Mouse (Mus musculus): ENCODE data around the gene Vegfd. TPM values are rescaled to one million over a fixed set of nuclear protein-coding genes. Genes with fewer than 3 reads are reported as not detected.

Vegfd gene
- polyA plus RNA-seq, 1 experiment from 2014 or later = 5.4 TPM

DNA sequence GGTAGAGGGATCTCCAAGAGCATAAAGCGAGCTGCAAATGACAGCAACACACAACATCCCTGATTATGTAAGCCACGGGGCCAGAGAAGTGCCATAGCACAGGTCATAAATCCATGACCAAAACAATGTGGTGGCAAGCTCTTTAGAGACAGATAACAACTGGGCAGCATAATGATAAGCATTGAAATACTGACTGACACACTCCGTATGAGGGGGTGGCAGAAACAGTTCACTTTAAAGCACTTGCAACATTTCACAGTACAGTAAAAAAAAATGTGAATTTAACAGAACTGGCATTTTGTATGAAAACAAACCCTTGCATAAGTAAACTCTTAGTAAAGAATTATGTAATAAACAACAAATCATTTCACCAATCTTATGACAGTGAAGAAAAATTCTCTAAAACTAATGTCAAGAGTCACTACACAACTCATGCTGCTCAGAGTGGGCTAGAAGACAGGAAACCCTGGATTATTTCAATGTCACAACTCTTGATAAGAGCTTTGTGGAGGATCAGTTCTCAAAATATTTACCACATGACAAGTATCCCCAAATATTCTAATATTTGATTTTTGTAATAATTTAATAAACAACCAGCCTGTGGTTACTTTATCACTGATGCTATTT, 35.2 kb downstream of the Vegfd start:
- H3K27me3 ChIP-seq (ENCODE audit: control insufficient read depth, insufficient read depth, low read length) = no peaks in the 10 kb centered on the region
- no peak overlapping the region for H3K4me2 ChIP-seq (ENCODE audit: low read depth, severe bottlenecking)
- no peaks in the 10 kb centered on the region for H3K9me3 ChIP-seq (ENCODE audit: control insufficient read depth, low read length)
- DNase-seq (ENCODE audit: low spot score) (no peak), ATAC-seq (ENCODE audit: insufficient number of reproducible peaks, low FRiP score, low TSS enrichment, low read depth) (no peak)
- no peaks in the 10 kb centered on the region for H3K4me1 ChIP-seq (ENCODE audit: control insufficient read depth, insufficient read depth, low read length)
- no peak overlapping the region for H3K9ac ChIP-seq (ENCODE audit: low read length)
- H3K4me3 ChIP-seq (ENCODE audit: low read depth, low read length) = no peak overlapping the region
- no peaks in the 10 kb centered on the region for H3K36me3 ChIP-seq (ENCODE audit: control insufficient read depth, insufficient read depth, low read length)
- 83% methylated on average over 3 of the region's 3 CpGs for WGBS
- no peak overlapping the region for H3K27ac ChIP-seq (replicated peaks; ENCODE audit: low read depth, low read length)

DNA sequence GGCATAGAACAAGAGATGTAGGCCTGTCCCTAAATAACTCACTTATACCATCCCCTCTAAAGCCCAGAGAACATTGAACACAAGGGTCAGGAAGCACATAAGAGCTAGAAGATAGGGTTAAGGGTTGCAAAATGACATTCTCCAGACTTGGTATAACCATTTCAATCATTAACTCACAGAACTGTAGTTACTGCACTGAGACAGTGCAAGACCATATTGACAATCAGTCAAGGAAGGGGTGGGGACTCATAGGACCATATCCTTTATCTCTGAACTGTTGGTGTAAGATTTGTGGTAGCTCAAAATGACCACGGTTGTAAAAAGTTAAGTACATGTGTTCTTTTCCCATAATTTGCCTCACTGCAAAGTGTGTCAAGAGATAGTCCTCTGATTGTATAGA, 37.4 kb downstream of the Vegfd start:
- Histone ChIP-seq H3K9me3 (ENCODE audit: control insufficient read depth, low read length) (no peaks in the 10 kb centered on the region), H3K27me3 (ENCODE audit: control insufficient read depth, insufficient read depth, low read length) (0 out of 2 replicates have a peak, but pooled peaks cover 3% of the 10 kb centered on the region), H3K27ac (replicated peaks; ENCODE audit: low read depth, low read length) (no peak overlapping the region), H3K4me1 (ENCODE audit: control insufficient read depth, insufficient read depth, low read length) (no peaks in the 10 kb centered on the region), H3K9ac (ENCODE audit: low read length) (no peak overlapping the region), H3K4me3 (ENCODE audit: low read depth, low read length) (no peak overlapping the region), H3K4me2 (ENCODE audit: low read depth, severe bottlenecking) (no peak overlapping the region), H3K36me3 (ENCODE audit: control insufficient read depth, insufficient read depth, low read length) (no peaks in the 10 kb centered on the region)
- WGBS = 81% methylated on average over 1 of the region's 1 CpGs
- no peak for ATAC-seq (ENCODE audit: insufficient number of reproducible peaks, low FRiP score, low TSS enrichment, low read depth)
- DNase-seq (ENCODE audit: low spot score) = no peak

DNA sequence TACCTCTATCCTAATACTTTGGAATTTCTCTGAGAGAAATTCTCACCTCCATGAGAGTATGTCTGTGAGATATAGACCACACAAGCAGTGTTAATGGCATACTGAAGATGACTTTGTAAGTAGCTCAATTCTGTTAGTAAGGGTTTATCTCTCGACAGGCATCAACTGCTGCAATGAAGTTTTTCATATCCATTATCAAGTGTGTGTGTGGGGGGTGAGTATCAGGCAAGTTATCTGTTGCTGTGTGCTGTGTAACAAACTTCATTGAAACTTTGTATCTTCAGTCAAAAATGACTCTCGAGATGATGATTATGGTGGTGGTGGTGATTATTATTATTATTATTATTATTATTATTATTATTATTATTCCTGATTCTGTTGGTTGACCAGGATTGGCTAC, 43.6 kb downstream of the Vegfd start:
- Histone ChIP-seq H3K9me3 (ENCODE audit: control insufficient read depth, low read length) (no peaks in the 10 kb centered on the region), H3K36me3 (ENCODE audit: control insufficient read depth, insufficient read depth, low read length) (no peaks in the 10 kb centered on the region), H3K9ac (ENCODE audit: low read length) (no peak overlapping the region), H3K27me3 (ENCODE audit: control insufficient read depth, insufficient read depth, low read length) (peaks cover 6% of the 10 kb centered on the region; the same call in 1 of the 2 replicates), H3K4me2 (ENCODE audit: low read depth, severe bottlenecking) (no peak overlapping the region), H3K4me3 (ENCODE audit: low read depth, low read length) (no peak overlapping the region), H3K27ac (replicated peaks; ENCODE audit: low read depth, low read length) (no peak overlapping the region), H3K4me1 (ENCODE audit: control insufficient read depth, insufficient read depth, low read length) (no peaks in the 10 kb centered on the region)
- DNase-seq (ENCODE audit: low spot score) (no peak), ATAC-seq (ENCODE audit: insufficient number of reproducible peaks, low FRiP score, low TSS enrichment, low read depth) (no peak)
- 74% methylated on average over 2 of the region's 2 CpGs for WGBS

DNA sequence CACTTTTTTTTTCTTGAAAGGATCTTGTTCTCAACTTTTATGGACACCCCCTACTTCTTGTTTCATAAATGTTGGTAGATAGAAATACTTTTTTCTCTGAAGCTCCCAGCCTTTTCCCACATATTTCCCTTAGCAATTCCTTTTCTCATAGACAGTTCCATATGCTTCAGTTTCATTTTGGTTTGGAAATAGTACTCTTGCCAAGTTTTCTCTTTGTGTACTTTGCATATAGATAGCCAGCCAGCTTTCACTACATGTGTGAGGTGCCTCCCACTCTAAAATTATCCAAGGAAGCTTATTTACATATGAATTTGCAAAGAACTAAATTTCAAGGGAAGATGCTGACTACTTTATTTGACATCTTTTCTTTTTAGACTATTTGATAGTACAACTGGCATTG, 44.8 kb downstream of the Vegfd start:
- no peak overlapping the region for H3K4me3 ChIP-seq (ENCODE audit: low read depth, low read length)
- no peaks in the 10 kb centered on the region for H3K36me3 ChIP-seq (ENCODE audit: control insufficient read depth, insufficient read depth, low read length)
- H3K27me3 ChIP-seq (ENCODE audit: control insufficient read depth, insufficient read depth, low read length) = peaks cover 6% of the 10 kb centered on the region; the same call in 1 of the 2 replicates
- no peaks in the 10 kb centered on the region for H3K4me1 ChIP-seq (ENCODE audit: control insufficient read depth, insufficient read depth, low read length)
- ATAC-seq (ENCODE audit: insufficient number of reproducible peaks, low FRiP score, low TSS enrichment, low read depth) = no peak
- DNase-seq (ENCODE audit: low spot score) = no peak
- no peak overlapping the region for H3K9ac ChIP-seq (ENCODE audit: low read length)
- no peaks in the 10 kb centered on the region for H3K9me3 ChIP-seq (ENCODE audit: control insufficient read depth, low read length)
- H3K27ac ChIP-seq (replicated peaks; ENCODE audit: low read depth, low read length) = no peak overlapping the region
- H3K4me2 ChIP-seq (ENCODE audit: low read depth, severe bottlenecking) = no peak overlapping the region

DNA sequence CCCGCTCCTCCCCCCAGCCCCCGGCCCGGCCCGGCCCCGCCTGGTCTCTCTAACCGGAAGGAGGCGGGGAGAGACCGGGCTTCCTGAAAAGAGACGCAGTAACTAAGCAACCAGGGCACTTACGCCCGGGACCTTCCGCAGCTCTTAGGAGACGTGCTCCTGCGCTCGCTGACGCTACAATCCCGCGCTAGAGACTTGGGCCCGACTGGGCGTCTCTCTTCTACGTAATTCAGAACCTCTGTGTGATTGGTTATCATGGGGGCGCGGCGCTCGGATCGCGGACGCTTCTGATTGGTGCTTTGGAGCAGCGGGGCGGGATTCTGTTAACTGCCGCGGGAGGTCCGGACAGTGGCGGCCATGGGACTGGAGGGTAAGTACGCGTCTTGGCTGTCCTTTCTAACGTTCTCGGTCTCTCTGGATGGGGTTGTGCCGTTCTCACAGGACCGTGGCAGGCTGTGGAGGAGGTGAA, 46.3 kb downstream of the Vegfd start, which contains the start of gene Piga:
Piga (plus strand) TSS at position 317 of the 469 bp plus-strand sequence.
- Histone ChIP-seq H3K27me3 (ENCODE audit: control insufficient read depth, insufficient read depth, low read length) (peaks cover 5% of the 10 kb centered on the region; the same call in 1 of the 2 replicates), H3K4me2 (ENCODE audit: low read depth, severe bottlenecking) (peak within 1 kb of the TSS; percentile 33), H3K4me3 (ENCODE audit: low read depth, low read length) (peak within 1 kb of the TSS; percentile 54), H3K9ac (ENCODE audit: low read length) (peak within 1 kb of the TSS; percentile 61), H3K36me3 (ENCODE audit: control insufficient read depth, insufficient read depth, low read length) (no peaks in the 10 kb centered on the region), H3K4me1 (ENCODE audit: control insufficient read depth, insufficient read depth, low read length) (no peaks in the 10 kb centered on the region), H3K9me3 (ENCODE audit: control insufficient read depth, low read length) (no peaks in the 10 kb centered on the region), H3K27ac (replicated peaks; ENCODE audit: low read depth, low read length) (no peak within 1 kb of the TSS)
- peak; percentile 99 for ATAC-seq (ENCODE audit: insufficient number of reproducible peaks, low FRiP score, low TSS enrichment, low read depth)
- 15% methylated on average over 36 of the region's 40 CpGs for WGBS
- DNase-seq (ENCODE audit: low spot score) = peak; percentile 86

DNA sequence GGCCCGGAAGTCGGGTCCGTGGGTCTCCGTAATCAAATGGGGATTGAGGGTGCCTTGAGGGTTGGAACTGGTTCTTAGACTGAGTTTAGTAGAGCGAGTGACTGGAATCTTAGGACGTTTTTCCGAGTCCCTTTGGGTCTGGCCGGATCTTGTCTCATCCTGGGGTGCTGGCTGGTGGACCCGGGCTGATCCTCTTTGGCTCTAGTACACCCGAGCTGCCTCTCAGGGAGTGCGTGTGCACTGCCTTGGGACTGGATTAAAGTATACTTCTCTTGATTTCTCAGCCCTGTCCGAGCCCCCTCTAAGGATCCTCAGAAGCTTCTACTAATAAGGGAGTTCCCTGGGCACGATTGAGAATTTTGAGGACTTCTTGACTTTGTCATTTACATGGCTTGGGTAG, 46.8 kb downstream of the Vegfd start:
- Histone ChIP-seq H3K36me3 (ENCODE audit: control insufficient read depth, insufficient read depth, low read length) (no peaks in the 10 kb centered on the region), H3K27ac (replicated peaks; ENCODE audit: low read depth, low read length) (no peak overlapping the region), H3K4me2 (ENCODE audit: low read depth, severe bottlenecking) (peak overlapping the region; percentile 33), H3K9ac (ENCODE audit: low read length) (peak overlapping the region; percentile 61), H3K27me3 (ENCODE audit: control insufficient read depth, insufficient read depth, low read length) (peaks cover 2% of the 10 kb centered on the region; the same call in 1 of the 2 replicates), H3K4me3 (ENCODE audit: low read depth, low read length) (peak overlapping the region; percentile 54), H3K4me1 (ENCODE audit: control insufficient read depth, insufficient read depth, low read length) (no peaks in the 10 kb centered on the region), H3K9me3 (ENCODE audit: control insufficient read depth, low read length) (no peaks in the 10 kb centered on the region)
- 16% methylated on average over 13 of the region's 13 CpGs for WGBS
- no peak for ATAC-seq (ENCODE audit: insufficient number of reproducible peaks, low FRiP score, low TSS enrichment, low read depth)
- no peak for DNase-seq (ENCODE audit: low spot score)

DNA sequence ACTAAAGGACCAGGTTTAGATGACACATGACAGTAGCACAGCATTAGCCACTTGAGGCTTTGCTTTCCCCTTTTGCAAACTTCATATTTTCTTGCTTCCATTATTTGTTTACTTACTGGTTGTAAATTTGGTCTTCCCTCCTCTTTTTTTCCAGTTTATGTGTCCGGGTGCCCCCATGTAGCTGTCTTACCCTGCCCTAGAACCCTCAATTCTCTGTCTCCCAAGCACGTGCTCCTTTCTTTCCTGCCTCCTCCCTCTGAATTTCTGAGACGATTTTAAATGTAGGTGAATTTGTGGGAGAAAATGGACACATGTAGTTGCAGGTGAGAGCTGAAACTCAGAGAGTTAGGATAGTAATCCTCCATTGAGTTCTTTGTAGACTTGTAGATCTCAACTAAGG, 47.3 kb downstream of the Vegfd start:
- DNase-seq (ENCODE audit: low spot score) (no peak), ATAC-seq (ENCODE audit: insufficient number of reproducible peaks, low FRiP score, low TSS enrichment, low read depth) (no peak)
- H3K36me3 ChIP-seq (ENCODE audit: control insufficient read depth, insufficient read depth, low read length) = no peaks in the 10 kb centered on the region
- H3K9ac ChIP-seq (ENCODE audit: low read length) = no peak overlapping the region
- H3K4me1 ChIP-seq (ENCODE audit: control insufficient read depth, insufficient read depth, low read length) = no peaks in the 10 kb centered on the region
- H3K4me2 ChIP-seq (ENCODE audit: low read depth, severe bottlenecking) = peak overlapping the region; percentile 33
- WGBS = 67% methylated on average over 3 of the region's 3 CpGs
- H3K4me3 ChIP-seq (ENCODE audit: low read depth, low read length) = peak overlapping the region; percentile 54
- peaks cover 2% of the 10 kb centered on the region; the same call in 1 of the 2 replicates for H3K27me3 ChIP-seq (ENCODE audit: control insufficient read depth, insufficient read depth, low read length)
- no peaks in the 10 kb centered on the region for H3K9me3 ChIP-seq (ENCODE audit: control insufficient read depth, low read length)
- H3K27ac ChIP-seq (replicated peaks; ENCODE audit: low read depth, low read length) = no peak overlapping the region

DNA sequence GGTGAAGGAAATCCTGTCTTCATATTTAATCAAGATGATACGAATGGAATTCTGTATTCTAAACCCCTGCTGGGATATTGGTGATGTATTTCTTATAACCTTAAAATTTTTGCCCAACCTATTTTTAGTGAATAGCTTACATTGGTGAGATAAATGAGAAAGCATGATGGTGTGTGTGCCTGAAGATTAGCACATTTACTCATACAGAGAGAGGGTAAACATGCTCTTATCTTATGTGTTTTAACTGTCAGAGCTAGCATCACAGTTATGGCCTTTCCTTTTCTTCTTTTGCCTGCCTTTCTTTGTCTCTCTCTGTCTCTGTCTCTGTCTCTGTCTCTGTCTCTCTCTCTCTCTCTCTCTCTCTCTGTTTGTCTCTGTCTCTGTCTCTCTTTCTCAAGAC, 51.6 kb downstream of the Vegfd start:
- H3K4me2 ChIP-seq (ENCODE audit: low read depth, severe bottlenecking) = no peak overlapping the region
- no peak for DNase-seq (ENCODE audit: low spot score)
- no peak overlapping the region for H3K4me3 ChIP-seq (ENCODE audit: low read depth, low read length)
- H3K27me3 ChIP-seq (ENCODE audit: control insufficient read depth, insufficient read depth, low read length) = 0 out of 2 replicates have a peak, but pooled peaks cover 2% of the 10 kb centered on the region
- WGBS = 79% methylated on average over 1 of the region's 1 CpGs
- H3K9me3 ChIP-seq (ENCODE audit: control insufficient read depth, low read length) = no peaks in the 10 kb centered on the region
- ATAC-seq (ENCODE audit: insufficient number of reproducible peaks, low FRiP score, low TSS enrichment, low read depth) = no peak
- no peaks in the 10 kb centered on the region for H3K4me1 ChIP-seq (ENCODE audit: control insufficient read depth, insufficient read depth, low read length)
- 0 out of 2 replicates have a peak, but pooled peaks cover 2% of the 10 kb centered on the region for H3K36me3 ChIP-seq (ENCODE audit: control insufficient read depth, insufficient read depth, low read length)
- H3K27ac ChIP-seq (replicated peaks; ENCODE audit: low read depth, low read length) = no peak overlapping the region
- no peak overlapping the region for H3K9ac ChIP-seq (ENCODE audit: low read length)
